In the genomic region with DNA sequence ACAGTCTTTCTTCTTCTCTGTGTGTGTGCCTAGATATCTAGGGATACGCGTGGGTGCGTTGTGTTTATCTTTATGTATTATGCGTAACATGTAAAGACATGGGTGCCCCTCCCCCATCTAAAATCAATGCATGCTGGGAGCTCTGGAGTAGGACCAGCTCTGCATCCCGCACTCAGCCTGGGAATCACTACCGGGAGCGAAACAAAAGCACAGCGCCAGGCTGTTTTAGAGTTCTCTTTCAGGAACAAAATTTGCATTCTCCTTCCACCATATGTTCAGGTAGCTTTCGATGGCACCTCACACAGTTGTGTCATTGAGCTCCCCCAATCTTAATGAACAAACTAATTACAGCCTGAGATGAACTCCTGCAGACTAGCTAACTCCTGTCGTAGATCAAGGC, we compare ENCODE assay signal across 22 mouse cellular contexts. TPM values are rescaled to one million over a fixed set of nuclear protein-coding genes. Genes with fewer than 3 reads are reported as not detected.
A peak's percentile ranks its signal among the peaks of the same experiment; 100 is the strongest.
DNase-seq lines count a peak whose midpoint lies in the region; ATAC-seq lines count a peak whose summit lies in the region.
"Had no signal": no experiment of that assay in that cellular context is flagged by ENCODE, and none has a peak within 500 bp of the region (broad histone marks: within the 10 kb centered on the region; RNA-seq: fewer than 3 reads in every experiment).

No protein-coding gene starts in this region.

- H3K27me3 ChIP-seq in forebrain, embryonic 11.5 days (ENCODE audit: control insufficient read depth, insufficient read depth, low read length) = no peaks in the 10 kb centered on the region
- H3K27me3 ChIP-seq in forebrain, embryonic 10.5 days (ENCODE audit: poor library complexity, severe bottlenecking) = no peaks in the 10 kb centered on the region
- H3K27me3 ChIP-seq in midbrain, embryonic 13.5 days = no peaks in the 10 kb centered on the region
- H3K27me3 ChIP-seq in midbrain, embryonic 15.5 days (replicated peaks) = no peaks in the 10 kb centered on the region
- H3K27me3 ChIP-seq in forebrain, embryonic 14.5 days (replicated peaks; ENCODE audit: control insufficient read depth, insufficient read depth, low read length) = no peaks in the 10 kb centered on the region
- no peaks in the 10 kb centered on the region for H3K27me3 ChIP-seq in limb, embryonic 10.5 days (ENCODE audit: low read depth, poor library complexity, severe bottlenecking)
- H3K27me3 ChIP-seq: embryonic facial prominence, embryonic 13.5 days; heart, embryonic 12.5 days had no signal

- DNase-seq in forebrain, embryonic 11.5 days (ENCODE audit: low spot score) = peak; percentile 29
- no peak for DNase-seq in forebrain, embryonic 10.5 days (ENCODE audit: extremely low spot score, low spot score)
- DNase-seq in brain, adult 2 months (ENCODE audit: low read depth, low spot score) = peak; percentile 19
- peak; percentile 69 for DNase-seq in forebrain, embryonic 14.5 days (ENCODE audit: low spot score)
- no peak for DNase-seq in heart, postnatal 10 days
- no peak for DNase-seq in limb, embryonic 10.5 days (ENCODE audit: low spot score)
- DNase-seq: adrenal gland, postnatal 10 days; B cell, adult 2 months; cerebellum, adult 18-20 months; cerebellum, adult 9-11 months; cerebellum, postnatal 36 days; gastrocnemius, adult 2 months; gastrocnemius, postnatal 25 days; heart, postnatal 4 days had no signal

- no peak overlapping the region for H3K9ac ChIP-seq in forebrain, embryonic 11.5 days (ENCODE audit: low read length)
- no peak overlapping the region for H3K9ac ChIP-seq in midbrain, embryonic 13.5 days (replicated peaks)
- no peak overlapping the region for H3K9ac ChIP-seq in midbrain, embryonic 15.5 days
- H3K9ac ChIP-seq in forebrain, embryonic 14.5 days (ENCODE audit: low read length) = no peak overlapping the region
- H3K9ac ChIP-seq: embryonic facial prominence, embryonic 13.5 days; heart, embryonic 12.5 days; hindbrain, embryonic 14.5 days had no signal

- 0 out of 2 replicates have a peak, but pooled peaks cover 2% of the 10 kb centered on the region for H3K4me1 ChIP-seq in forebrain, embryonic 11.5 days (replicated peaks; ENCODE audit: control insufficient read depth, insufficient read depth, low read length)
- H3K4me1 ChIP-seq in forebrain, embryonic 10.5 days = peaks cover 25% of the 10 kb centered on the region
- peaks cover 2% of the 10 kb centered on the region; the same call in 1 of the 2 replicates for H3K4me1 ChIP-seq in midbrain, embryonic 13.5 days (replicated peaks)
- peaks cover 17% of the 10 kb centered on the region; the same call in 1 of the 2 replicates for H3K4me1 ChIP-seq in midbrain, embryonic 15.5 days
- peaks cover 3% of the 10 kb centered on the region; the same call in 1 of the 2 replicates for H3K4me1 ChIP-seq in forebrain, embryonic 14.5 days (ENCODE audit: control insufficient read depth, insufficient read depth, low read length)
- H3K4me1 ChIP-seq in limb, embryonic 10.5 days = peaks cover 39% of the 10 kb centered on the region

- no peaks in the 10 kb centered on the region for H3K36me3 ChIP-seq in forebrain, embryonic 11.5 days (ENCODE audit: control insufficient read depth, insufficient read depth, low read length)
- no peaks in the 10 kb centered on the region for H3K36me3 ChIP-seq in forebrain, embryonic 10.5 days (replicated peaks)
- H3K36me3 ChIP-seq in midbrain, embryonic 13.5 days = no peaks in the 10 kb centered on the region
- H3K36me3 ChIP-seq in midbrain, embryonic 15.5 days (replicated peaks) = no peaks in the 10 kb centered on the region
- H3K36me3 ChIP-seq in forebrain, embryonic 14.5 days (ENCODE audit: control insufficient read depth, insufficient read depth, low read length) = no peaks in the 10 kb centered on the region
- H3K36me3 ChIP-seq in limb, embryonic 10.5 days = no peaks in the 10 kb centered on the region
- H3K36me3 ChIP-seq: embryonic facial prominence, embryonic 13.5 days; heart, embryonic 12.5 days had no signal

- H3K4me3 ChIP-seq in forebrain, embryonic 11.5 days (ENCODE audit: low read depth, low read length) = no peak overlapping the region
- no peak overlapping the region for H3K4me3 ChIP-seq in forebrain, embryonic 10.5 days
- no peak overlapping the region for H3K4me3 ChIP-seq in midbrain, embryonic 13.5 days (replicated peaks)
- no peak overlapping the region for H3K4me3 ChIP-seq in midbrain, embryonic 15.5 days
- no peak overlapping the region for H3K4me3 ChIP-seq in forebrain, embryonic 14.5 days (ENCODE audit: low read depth, low read length)
- no peak overlapping the region for H3K4me3 ChIP-seq in limb, embryonic 10.5 days
- H3K4me3 ChIP-seq: embryonic facial prominence, embryonic 13.5 days; gastrocnemius, adult 2 months; heart, embryonic 12.5 days had no signal

- H3K9me3 ChIP-seq in forebrain, embryonic 11.5 days (ENCODE audit: control insufficient read depth, low read length) = no peaks in the 10 kb centered on the region
- no peaks in the 10 kb centered on the region for H3K9me3 ChIP-seq in forebrain, embryonic 10.5 days
- H3K9me3 ChIP-seq in midbrain, embryonic 13.5 days = no peaks in the 10 kb centered on the region
- H3K9me3 ChIP-seq in midbrain, embryonic 15.5 days = no peaks in the 10 kb centered on the region
- H3K9me3 ChIP-seq in forebrain, embryonic 14.5 days (replicated peaks; ENCODE audit: control insufficient read depth, low read length) = no peaks in the 10 kb centered on the region
- no peaks in the 10 kb centered on the region for H3K9me3 ChIP-seq in limb, embryonic 10.5 days (replicated peaks)
- H3K9me3 ChIP-seq: embryonic facial prominence, embryonic 13.5 days; heart, embryonic 12.5 days had no signal

- no peak; the same call in 1 of the 2 replicates for ATAC-seq in forebrain, embryonic 11.5 days (replicated peaks; ENCODE audit: low FRiP score)
- 0 out of 2 replicates have a peak, but pooled peaks have one; percentile 40 for ATAC-seq in midbrain, embryonic 13.5 days
- ATAC-seq in midbrain, embryonic 15.5 days (replicated peaks) = no peak
- peak; percentile 53; the same call in 1 of the 2 replicates for ATAC-seq in forebrain, embryonic 14.5 days
- ATAC-seq: inflammation-experienced regulatory T-cells, adult 6 months; intestine, postnatal 0 days had no signal

- H3K27ac ChIP-seq in forebrain, embryonic 11.5 days (ENCODE audit: low read depth, low read length) = no peak overlapping the region
- no peak overlapping the region for H3K27ac ChIP-seq in forebrain, embryonic 10.5 days
- no peak overlapping the region for H3K27ac ChIP-seq in midbrain, embryonic 13.5 days
- H3K27ac ChIP-seq in midbrain, embryonic 15.5 days = no peak overlapping the region
- no peak overlapping the region for H3K27ac ChIP-seq in forebrain, embryonic 14.5 days (ENCODE audit: low read depth, low read length)
- no peak overlapping the region for H3K27ac ChIP-seq in limb, embryonic 10.5 days
- H3K27ac ChIP-seq: embryonic facial prominence, embryonic 13.5 days; gastrocnemius, adult 2 months; hindbrain, embryonic 14.5 days had no signal

- H3K4me2 ChIP-seq in forebrain, embryonic 11.5 days (ENCODE audit: low read depth, low read length, severe bottlenecking) = no peak overlapping the region
- H3K4me2 ChIP-seq in midbrain, embryonic 13.5 days (replicated peaks) = no peak overlapping the region
- H3K4me2 ChIP-seq in midbrain, embryonic 15.5 days = no peak overlapping the region
- no peak overlapping the region for H3K4me2 ChIP-seq in forebrain, embryonic 14.5 days (ENCODE audit: low read length)
- H3K4me2 ChIP-seq: embryonic facial prominence, embryonic 13.5 days; heart, embryonic 12.5 days; hindbrain, embryonic 14.5 days had no signal

- 65% methylated on average over 10 of the region's 10 CpGs for WGBS in forebrain, embryonic 11.5 days
- WGBS in forebrain, embryonic 10.5 days = 80% methylated on average over 10 of the region's 10 CpGs
- WGBS in midbrain, embryonic 13.5 days = 59% methylated on average over 10 of the region's 10 CpGs
- 46% methylated on average over 10 of the region's 10 CpGs for WGBS in midbrain, embryonic 15.5 days
- WGBS in forebrain, embryonic 14.5 days = 30% methylated on average over 10 of the region's 10 CpGs
- WGBS in limb, embryonic 10.5 days = 78% methylated on average over 10 of the region's 10 CpGs

- intact Hi-C loops in heart, postnatal 10 days (cut with DNase I) = no loop called here

RNA-seq across cellular contexts. Expression of a gene that starts 19.6 kb away (rescaled TPM):
- polyA plus RNA-seq in forebrain, embryonic 11.5 days (2014; fragmentation: Nextera tagmentation; extraction: Ambion mirVana) = 21.5 and 25.5 TPM in 2 replicates
- polyA plus RNA-seq in forebrain, embryonic 10.5 days (2016; fragmentation: Nextera tagmentation; extraction: Ambion mirVana) = 8.4 and 9.5 TPM in 2 replicates
- polyA plus RNA-seq in midbrain, embryonic 13.5 days (2015; fragmentation: Nextera tagmentation; extraction: Ambion mirVana) = 61.3 and 69.2 TPM in 2 replicates
- polyA plus RNA-seq in midbrain, embryonic 15.5 days (2015; fragmentation: Nextera tagmentation; extraction: Ambion mirVana) = 65.7 and 68.2 TPM in 2 replicates
- polyA plus RNA-seq in forebrain, embryonic 14.5 days (2014; fragmentation: Nextera tagmentation; extraction: Ambion mirVana) = 97.5 and 105 TPM in 2 replicates
- total RNA-seq in heart, postnatal 10 days (2021) = 10 to 100 TPM; 12.0 to 12.3 TPM
- 20.6 and 32.5 TPM in 2 replicates for polyA plus RNA-seq in limb, embryonic 10.5 days (2016; fragmentation: Nextera tagmentation; extraction: Ambion mirVana)
- total RNA-seq: MEL had no signal

Comparison
In these comparisons a context has a peak if more than half of its experiments do, and no peak if none do; other contexts are left out.
1. ATAC-seq: peak in midbrain, embryonic 13.5 days (single experiment) and forebrain, embryonic 14.5 days (single experiment); none in forebrain, embryonic 11.5 days (single experiment) and midbrain, embryonic 15.5 days (single experiment).
2. DNase-seq: peak in forebrain, embryonic 11.5 days (single experiment), brain, adult 2 months (single experiment) and forebrain, embryonic 14.5 days (single experiment); none in forebrain, embryonic 10.5 days (single experiment), heart, postnatal 10 days (0 of 2) and limb, embryonic 10.5 days (single experiment).